18 mouse cellular contexts compared by ENCODE assay signal in the genomic region with DNA sequence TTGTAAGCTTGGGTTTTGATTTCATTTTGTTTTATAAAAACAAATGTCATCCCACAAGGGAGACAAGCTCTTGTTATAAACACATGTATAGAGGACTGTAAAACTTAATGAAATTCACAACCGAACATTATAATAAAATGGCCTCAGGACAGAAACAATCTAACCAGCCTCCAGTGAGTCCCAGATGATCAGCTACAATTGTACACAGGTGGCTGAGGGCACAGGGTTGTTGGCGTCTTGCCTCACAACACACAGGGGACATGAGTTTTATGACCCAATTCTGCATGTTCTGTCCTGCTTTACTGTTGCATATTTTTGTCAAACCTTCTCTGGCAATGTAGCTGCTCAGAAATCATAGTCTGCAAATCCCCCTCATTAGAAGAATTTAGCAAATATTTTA.
DNase-seq lines count a peak whose midpoint lies in the region; ATAC-seq and TF ChIP-seq lines count a peak whose summit lies in the region.
"Had no signal": no experiment of that assay in that cellular context is flagged by ENCODE, and none has a peak within 500 bp of the region (broad histone marks: within the 10 kb centered on the region; RNA-seq: fewer than 3 reads in every experiment).

No protein-coding gene starts in this region.

- no peak for TF ChIP-seq CTCF in left cerebral cortex, adult 2 months (IDR thresholded peaks at IDR 0.05)

- no peaks in the 10 kb centered on the region for H3K36me3 ChIP-seq in embryonic facial prominence, embryonic 13.5 days
- no peaks in the 10 kb centered on the region for H3K36me3 ChIP-seq in embryonic facial prominence, embryonic 10.5 days (replicated peaks)
- no peaks in the 10 kb centered on the region for H3K36me3 ChIP-seq in neural tube, embryonic 14.5 days (ENCODE audit: control insufficient read depth, insufficient read depth, low read length)
- H3K36me3 ChIP-seq in neural tube, embryonic 15.5 days: no peaks in the 10 kb centered on the region
- H3K36me3 ChIP-seq: G1E; heart, embryonic 13.5 days; hindbrain, embryonic 15.5 days had no signal

- no peak overlapping the region for H3K4me3 ChIP-seq in embryonic facial prominence, embryonic 13.5 days
- no peak overlapping the region for H3K4me3 ChIP-seq in embryonic facial prominence, embryonic 10.5 days
- H3K4me3 ChIP-seq in neural tube, embryonic 14.5 days (ENCODE audit: low read depth, low read length): no peak overlapping the region
- H3K4me3 ChIP-seq in neural tube, embryonic 15.5 days (replicated peaks): no peak overlapping the region
- no peak overlapping the region for H3K4me3 ChIP-seq in left cerebral cortex, adult 2 months
- H3K4me3 ChIP-seq: forebrain, embryonic 13.5 days; gastrocnemius, adult 2 months; heart, embryonic 13.5 days; hindbrain, embryonic 15.5 days had no signal

- H3K4me2 ChIP-seq in embryonic facial prominence, embryonic 13.5 days: no peak overlapping the region
- H3K4me2 ChIP-seq in neural tube, embryonic 14.5 days (ENCODE audit: low read depth, low read length): no peak overlapping the region
- H3K4me2 ChIP-seq in neural tube, embryonic 15.5 days: no peak overlapping the region
- H3K4me2 ChIP-seq: forebrain, embryonic 13.5 days; heart, embryonic 13.5 days; hindbrain, embryonic 15.5 days had no signal

- ATAC-seq in embryonic facial prominence, embryonic 13.5 days (ENCODE audit: insufficient number of reproducible peaks, insufficient read depth, low FRiP score, low TSS enrichment, low read depth): no peak
- ATAC-seq in neural tube, embryonic 14.5 days (ENCODE audit: low read depth): peak; percentile 72
- no peak for ATAC-seq in neural tube, embryonic 15.5 days (ENCODE audit: low FRiP score)
- ATAC-seq: CD4-positive, CD25-positive, alpha-beta regulatory T cell, adult 4 months; forebrain, embryonic 13.5 days; forebrain, postnatal 0 days; intestine, embryonic 16.5 days had no signal

- DNase-seq in adrenal gland, postnatal 10 days: peak; percentile 47
- no peak for DNase-seq in adrenal gland, adult 18-20 months (ENCODE audit: low spot score in 2 of 2)
- no peak for DNase-seq in embryonic facial prominence, embryonic 10.5 days (ENCODE audit: low spot score)
- DNase-seq in left cerebral cortex, adult 2 months (ENCODE audit: extremely low spot score in 1 of 2, low spot score in 2 of 2): no peak
- DNase-seq: B cell, adult 2 months; forebrain, postnatal 0 days; gastrocnemius, adult 2 months; gastrocnemius, postnatal 25 days; heart, postnatal 36 days had no signal

- no peak overlapping the region for H3K9ac ChIP-seq in embryonic facial prominence, embryonic 13.5 days
- H3K9ac ChIP-seq in neural tube, embryonic 14.5 days (replicated peaks; ENCODE audit: low read depth, low read length): no peak overlapping the region
- H3K9ac ChIP-seq in neural tube, embryonic 15.5 days (replicated peaks): no peak overlapping the region
- H3K9ac ChIP-seq: forebrain, embryonic 13.5 days; forebrain, postnatal 0 days; heart, embryonic 13.5 days; hindbrain, embryonic 15.5 days had no signal

- no peaks in the 10 kb centered on the region for H3K27me3 ChIP-seq in embryonic facial prominence, embryonic 13.5 days
- H3K27me3 ChIP-seq in embryonic facial prominence, embryonic 10.5 days (replicated peaks; ENCODE audit: low read depth, poor library complexity, severe bottlenecking): no peaks in the 10 kb centered on the region
- H3K27me3 ChIP-seq in neural tube, embryonic 14.5 days (ENCODE audit: control insufficient read depth, insufficient read depth, low read length): no peaks in the 10 kb centered on the region
- no peaks in the 10 kb centered on the region for H3K27me3 ChIP-seq in neural tube, embryonic 15.5 days (replicated peaks)
- H3K27me3 ChIP-seq: forebrain, embryonic 13.5 days; heart, embryonic 13.5 days; hindbrain, embryonic 15.5 days had no signal

- intact Hi-C loops in left cerebral cortex, adult 2 months (cut with DNase I): no loop called here

- H3K27ac ChIP-seq in embryonic facial prominence, embryonic 13.5 days: peak overlapping the region; percentile 16; the same call in 1 of the 2 replicates
- no peak overlapping the region for H3K27ac ChIP-seq in embryonic facial prominence, embryonic 10.5 days (replicated peaks)
- no peak overlapping the region for H3K27ac ChIP-seq in neural tube, embryonic 14.5 days (ENCODE audit: low read depth, low read length)
- H3K27ac ChIP-seq in neural tube, embryonic 15.5 days (replicated peaks): no peak overlapping the region
- H3K27ac ChIP-seq in left cerebral cortex, adult 2 months: no peak overlapping the region
- H3K27ac ChIP-seq: forebrain, embryonic 13.5 days; gastrocnemius, adult 2 months; heart, embryonic 13.5 days; hindbrain, embryonic 15.5 days had no signal

- peaks cover 9% of the 10 kb centered on the region for H3K4me1 ChIP-seq in embryonic facial prominence, embryonic 13.5 days
- H3K4me1 ChIP-seq in embryonic facial prominence, embryonic 10.5 days: peaks cover 3% of the 10 kb centered on the region; the same call in 1 of the 2 replicates
- no peaks in the 10 kb centered on the region for H3K4me1 ChIP-seq in neural tube, embryonic 14.5 days (ENCODE audit: control insufficient read depth, insufficient read depth, low read length)
- 0 out of 2 replicates have a peak, but pooled peaks cover under 1% of the 10 kb centered on the region for H3K4me1 ChIP-seq in neural tube, embryonic 15.5 days
- H3K4me1 ChIP-seq: forebrain, embryonic 13.5 days; hindbrain, embryonic 15.5 days had no signal

- WGBS in embryonic facial prominence, embryonic 13.5 days: 35% methylated on average over 2 of the region's 2 CpGs
- 77% methylated on average over 2 of the region's 2 CpGs for WGBS in embryonic facial prominence, embryonic 10.5 days
- 37% methylated on average over 2 of the region's 2 CpGs for WGBS in neural tube, embryonic 14.5 days
- WGBS in neural tube, embryonic 15.5 days: 26% methylated on average over 2 of the region's 2 CpGs

- H3K9me3 ChIP-seq in embryonic facial prominence, embryonic 13.5 days: no peaks in the 10 kb centered on the region
- no peaks in the 10 kb centered on the region for H3K9me3 ChIP-seq in embryonic facial prominence, embryonic 10.5 days
- H3K9me3 ChIP-seq in neural tube, embryonic 14.5 days (ENCODE audit: control insufficient read depth, low read length): no peaks in the 10 kb centered on the region
- no peaks in the 10 kb centered on the region for H3K9me3 ChIP-seq in neural tube, embryonic 15.5 days (replicated peaks)
- H3K9me3 ChIP-seq: forebrain, embryonic 13.5 days; heart, embryonic 13.5 days; hindbrain, embryonic 15.5 days had no signal
